Mouse (Mus musculus): ENCODE results near the gene Dclk2. TPM values are rescaled to one million over a fixed set of nuclear protein-coding genes. Genes with fewer than 3 reads are reported as not detected.

Gene Dclk2
- 18.2 and 22.7 TPM in 2 replicates for polyA plus RNA-seq (2016; fragmentation: Nextera tagmentation; extraction: Ambion mirVana)

- peak; percentile 77 for DNase-seq (ENCODE audit: extremely low spot score, low spot score)
- H3K36me3 ChIP-seq (replicated peaks), result peaks cover 23% of the 10 kb centered on the region
- peaks cover 23% of the 10 kb centered on the region for H3K27me3 ChIP-seq (ENCODE audit: poor library complexity, severe bottlenecking)
- H3K4me3 ChIP-seq, result peak within 1 kb of the TSS; percentile 71
- H3K9me3 ChIP-seq, result no peaks in the 10 kb centered on the region
- H3K27ac ChIP-seq, result peak within 1 kb of the TSS; percentile 95
- under 1% methylated on average over 83 of the region's 91 CpGs for WGBS
- peaks cover 30% of the 10 kb centered on the region for H3K4me1 ChIP-seq
Measured at GRCm38 (mm10) chr3:86920343-86921083, at the start of gene Dclk2. TSS of gene Dclk2 (minus strand) at chr3:86920852.

GRCm38 (mm10) chr3:86962665-86963435 is 42.2 kb upstream of the Dclk2 start:
- Histone ChIP-seq H3K9me3 (no peaks in the 10 kb centered on the region), H3K4me1 (0 out of 2 replicates have a peak, but pooled peaks cover 3% of the 10 kb centered on the region), H3K27me3 (ENCODE audit: poor library complexity, severe bottlenecking) (no peaks in the 10 kb centered on the region), H3K4me3 (no peak overlapping the region), H3K36me3 (replicated peaks) (no peaks in the 10 kb centered on the region), H3K27ac (no peak overlapping the region)
- no peak for DNase-seq (ENCODE audit: extremely low spot score, low spot score)
- WGBS, result 91% methylated on average over 17 of the region's 17 CpGs

- WGBS, result 93% methylated on average over 2 of the region's 2 CpGs
- H3K9me3 ChIP-seq, result no peaks in the 10 kb centered on the region
- H3K4me1 ChIP-seq, result 0 out of 2 replicates have a peak, but pooled peaks cover 3% of the 10 kb centered on the region
- no peaks in the 10 kb centered on the region for H3K36me3 ChIP-seq (replicated peaks)
- H3K27me3 ChIP-seq (ENCODE audit: poor library complexity, severe bottlenecking), result no peaks in the 10 kb centered on the region
- DNase-seq (ENCODE audit: extremely low spot score, low spot score), result no peak
- no peak overlapping the region for H3K4me3 ChIP-seq
- H3K27ac ChIP-seq, result no peak overlapping the region
Measured at GRCm38 (mm10) chr3:86961395-86961669, 40.7 kb upstream of the Dclk2 start.

GRCm38 (mm10) chr3:86960656-86961394 is 40.2 kb upstream of the Dclk2 start:
- H3K27ac ChIP-seq, result no peak overlapping the region
- no peaks in the 10 kb centered on the region for H3K27me3 ChIP-seq (ENCODE audit: poor library complexity, severe bottlenecking)
- 90% methylated on average over 17 of the region's 17 CpGs for WGBS

GRCm38 (mm10) chr3:86959088-86959487 is 38.4 kb upstream of the Dclk2 start:
- Histone ChIP-seq H3K27ac (no peak overlapping the region), H3K36me3 (replicated peaks) (no peaks in the 10 kb centered on the region)
- WGBS, result 95% methylated on average over 7 of the region's 7 CpGs

More at GRCm38 (mm10) chr3:86960656-86961394, 40.2 kb upstream of the Dclk2 start:
- no peaks in the 10 kb centered on the region for H3K36me3 ChIP-seq (replicated peaks)
- no peaks in the 10 kb centered on the region for H3K9me3 ChIP-seq
- 0 out of 2 replicates have a peak, but pooled peaks cover 3% of the 10 kb centered on the region for H3K4me1 ChIP-seq
- DNase-seq (ENCODE audit: extremely low spot score, low spot score), result no peak
- H3K4me3 ChIP-seq, result no peak overlapping the region

GRCm38 (mm10) chr3:86955376-86955775 is 34.7 kb upstream of the Dclk2 start:
- H3K27ac ChIP-seq, result no peak overlapping the region
- H3K27me3 ChIP-seq (ENCODE audit: poor library complexity, severe bottlenecking), result no peaks in the 10 kb centered on the region
- H3K4me1 ChIP-seq, result peaks cover 13% of the 10 kb centered on the region
- H3K4me3 ChIP-seq, result no peak overlapping the region
- DNase-seq (ENCODE audit: extremely low spot score, low spot score), result no peak
- 51% methylated on average over 4 of the region's 4 CpGs for WGBS
- no peaks in the 10 kb centered on the region for H3K36me3 ChIP-seq (replicated peaks)
- peaks cover 11% of the 10 kb centered on the region; the same call in 1 of the 2 replicates for H3K9me3 ChIP-seq

More at GRCm38 (mm10) chr3:86959088-86959487, 38.4 kb upstream of the Dclk2 start:
- no peak for DNase-seq (ENCODE audit: extremely low spot score, low spot score)
- peaks cover 13% of the 10 kb centered on the region for H3K4me1 ChIP-seq
- no peaks in the 10 kb centered on the region for H3K27me3 ChIP-seq (ENCODE audit: poor library complexity, severe bottlenecking)
- peaks cover under 1% of the 10 kb centered on the region; the same call in 1 of the 2 replicates for H3K9me3 ChIP-seq
- H3K4me3 ChIP-seq, result no peak overlapping the region

GRCm38 (mm10) chr3:86954521-86954920 is 33.9 kb upstream of the Dclk2 start:
- DNase-seq (ENCODE audit: extremely low spot score, low spot score), result no peak
- Histone ChIP-seq H3K36me3 (replicated peaks) (no peaks in the 10 kb centered on the region), H3K27ac (no peak overlapping the region), H3K27me3 (ENCODE audit: poor library complexity, severe bottlenecking) (no peaks in the 10 kb centered on the region), H3K4me3 (no peak overlapping the region), H3K4me1 (peaks cover 10% of the 10 kb centered on the region), H3K9me3 (peaks cover 11% of the 10 kb centered on the region; the same call in 1 of the 2 replicates)
- WGBS, result 87% methylated on average over 1 of the region's 1 CpGs

GRCm38 (mm10) chr3:86953819-86954218 is 33.2 kb upstream of the Dclk2 start:
- Histone ChIP-seq H3K27me3 (ENCODE audit: poor library complexity, severe bottlenecking) (no peaks in the 10 kb centered on the region), H3K4me1 (peaks cover 10% of the 10 kb centered on the region), H3K36me3 (replicated peaks) (no peaks in the 10 kb centered on the region), H3K9me3 (peaks cover 11% of the 10 kb centered on the region; the same call in 1 of the 2 replicates), H3K27ac (no peak overlapping the region), H3K4me3 (no peak overlapping the region)
- no peak for DNase-seq (ENCODE audit: extremely low spot score, low spot score)
- 82% methylated on average over 4 of the region's 4 CpGs for WGBS

GRCm38 (mm10) chr3:86950652-86951051 is 30.0 kb upstream of the Dclk2 start:
- no peak overlapping the region for H3K27ac ChIP-seq
- 25% methylated on average over 2 of the region's 2 CpGs for WGBS
- H3K36me3 ChIP-seq (replicated peaks), result no peaks in the 10 kb centered on the region
- H3K9me3 ChIP-seq, result peaks cover 11% of the 10 kb centered on the region; the same call in 1 of the 2 replicates
- H3K4me1 ChIP-seq, result peaks cover 10% of the 10 kb centered on the region
- H3K4me3 ChIP-seq, result no peak overlapping the region
- no peak for DNase-seq (ENCODE audit: extremely low spot score, low spot score)
- H3K27me3 ChIP-seq (ENCODE audit: poor library complexity, severe bottlenecking), result no peaks in the 10 kb centered on the region

GRCm38 (mm10) chr3:86936254-86936836 is 15.7 kb upstream of the Dclk2 start:
- WGBS, result 31% methylated on average over 2 of the region's 2 CpGs
- no peaks in the 10 kb centered on the region for H3K36me3 ChIP-seq (replicated peaks)
- no peak overlapping the region for H3K4me3 ChIP-seq
- DNase-seq (ENCODE audit: extremely low spot score, low spot score), result no peak
- H3K27me3 ChIP-seq (ENCODE audit: poor library complexity, severe bottlenecking), result no peaks in the 10 kb centered on the region
- peak overlapping the region; percentile 62; the same call in 1 of the 2 replicates for H3K27ac ChIP-seq
- H3K4me1 ChIP-seq, result peaks cover 5% of the 10 kb centered on the region; the same call in 1 of the 2 replicates
- H3K9me3 ChIP-seq, result no peaks in the 10 kb centered on the region

- no peak overlapping the region for H3K27ac ChIP-seq
- H3K27me3 ChIP-seq (ENCODE audit: poor library complexity, severe bottlenecking), result no peaks in the 10 kb centered on the region
- no peaks in the 10 kb centered on the region for H3K36me3 ChIP-seq (replicated peaks)
- H3K4me3 ChIP-seq, result no peak overlapping the region
- DNase-seq (ENCODE audit: extremely low spot score, low spot score), result no peak
- peaks cover 5% of the 10 kb centered on the region; the same call in 1 of the 2 replicates for H3K4me1 ChIP-seq
- WGBS, result 85% methylated on average over 7 of the region's 7 CpGs
- H3K9me3 ChIP-seq, result no peaks in the 10 kb centered on the region
Measured at GRCm38 (mm10) chr3:86933446-86933845, 12.8 kb upstream of the Dclk2 start.

GRCm38 (mm10) chr3:86923686-86924085 is 3.0 kb upstream of the Dclk2 start:
- Histone ChIP-seq H3K4me3 (no peak overlapping the region), H3K36me3 (replicated peaks) (no peaks in the 10 kb centered on the region), H3K4me1 (peaks cover 19% of the 10 kb centered on the region), H3K9me3 (no peaks in the 10 kb centered on the region), H3K27ac (no peak overlapping the region), H3K27me3 (ENCODE audit: poor library complexity, severe bottlenecking) (peaks cover 16% of the 10 kb centered on the region)
- WGBS, result 91% methylated on average over 10 of the region's 10 CpGs
- DNase-seq (ENCODE audit: extremely low spot score, low spot score), result no peak

Measured in forebrain, embryonic 10.5 days (tissue).